ENCODE assay signal across 10 mouse cellular contexts in the genomic region with DNA sequence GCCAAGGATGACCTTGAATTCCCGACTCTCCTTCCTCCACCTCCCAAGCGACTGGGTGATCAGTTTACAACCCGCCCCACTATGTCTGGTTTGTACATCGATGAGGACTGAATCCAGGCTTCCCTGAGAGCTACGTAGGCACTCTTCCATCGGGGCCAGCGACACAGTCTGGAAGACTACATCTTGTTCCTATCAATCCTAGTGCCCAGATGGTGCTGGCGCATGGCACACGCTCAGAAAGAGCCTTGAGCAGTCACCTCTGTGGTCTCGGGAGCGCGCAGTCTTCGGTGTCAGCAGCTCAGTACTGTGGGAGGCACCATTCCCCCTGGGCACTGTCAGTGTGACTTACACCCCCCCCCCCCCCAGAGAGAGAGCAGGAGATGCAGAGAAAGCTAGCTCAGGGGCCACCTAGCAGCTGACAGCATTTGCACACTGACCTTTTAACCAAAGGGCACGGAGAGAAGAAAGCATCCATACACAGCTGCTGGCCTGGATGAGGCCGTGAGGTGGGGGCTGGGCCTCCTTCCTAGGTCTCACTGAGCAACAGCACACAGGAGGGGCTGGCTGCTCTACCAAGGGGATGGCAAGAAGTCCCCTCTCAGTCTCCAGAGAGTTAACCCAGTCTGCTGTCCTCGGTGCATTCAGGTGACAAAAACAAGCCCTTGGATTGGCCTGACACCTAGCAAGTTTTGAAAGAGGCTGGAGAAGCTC. TPM values are rescaled to one million over a fixed set of nuclear protein-coding genes. Genes with fewer than 3 reads are reported as not detected.
DNase-seq lines count a peak whose midpoint lies in the region; ATAC-seq and TF ChIP-seq lines count a peak whose summit lies in the region.
"Had no signal": no experiment of that assay in that cellular context is flagged by ENCODE, and none has a peak within 500 bp of the region (broad histone marks: within the 10 kb centered on the region; RNA-seq: fewer than 3 reads in every experiment).

No protein-coding gene starts in this region.

- no peak for TF ChIP-seq EP300 in liver, postnatal 0 days (IDR thresholded peaks at IDR 0.05; ENCODE audit: low read depth)

- H3K9ac ChIP-seq in limb, embryonic 14.5 days (ENCODE audit: low read depth, low read length, severe bottlenecking) = no peak overlapping the region
- H3K9ac ChIP-seq in liver, postnatal 0 days (replicated peaks) = no peak overlapping the region
- H3K9ac ChIP-seq: liver, embryonic 13.5 days had no signal

- TF ChIP-seq POLR2A in thymus, adult 2 months (IDR thresholded peaks at IDR 0.05; ENCODE audit: control insufficient read depth, extremely low read depth, insufficient read depth, low read length, poor library complexity) = no peak
- TF ChIP-seq POLR2A in limb, embryonic 14.5 days (IDR thresholded peaks at IDR 0.05; ENCODE audit: borderline replicate concordance, extremely low read depth, insufficient read depth, insufficient read length) = no peak

- H3K4me3 ChIP-seq in thymus, adult 2 months (ENCODE audit: control insufficient read depth, insufficient read depth, low read length) = no peak overlapping the region
- H3K4me3 ChIP-seq in limb, embryonic 14.5 days (replicated peaks; ENCODE audit: low read length) = no peak overlapping the region
- H3K4me3 ChIP-seq in liver, postnatal 0 days (ENCODE audit: low read depth, low read length) = no peak overlapping the region
- H3K4me3 ChIP-seq: liver, embryonic 13.5 days had no signal

- DNase-seq in cerebellum, postnatal 10 days = peak; percentile 45 to 59
- no peak for DNase-seq in thymus, adult 2 months
- DNase-seq in thymus, postnatal 4 days = no peak
- DNase-seq in limb, embryonic 14.5 days (ENCODE audit: low spot score) = no peak
- DNase-seq in left cerebral cortex, adult 11 months (ENCODE audit: low spot score) = no peak
- no peak for DNase-seq in adrenal gland, adult 18-20 months (ENCODE audit: low spot score in 2 of 2)
- no peak for DNase-seq in liver, postnatal 0 days
- DNase-seq: kidney, adult 8-10 months; liver, embryonic 13.5 days had no signal

- H3K4me2 ChIP-seq in limb, embryonic 14.5 days (replicated peaks; ENCODE audit: low read depth, low read length, severe bottlenecking) = no peak overlapping the region
- no peak overlapping the region for H3K4me2 ChIP-seq in liver, postnatal 0 days (ENCODE audit: low read depth, low read length)
- H3K4me2 ChIP-seq: liver, embryonic 13.5 days had no signal

- H3K27me3 ChIP-seq in thymus, adult 2 months (ENCODE audit: control insufficient read depth, insufficient read depth, low read length) = no peaks in the 10 kb centered on the region; the same call in 1 of the 2 replicates
- H3K27me3 ChIP-seq in limb, embryonic 14.5 days (ENCODE audit: control insufficient read depth, insufficient read depth, low read length) = no peaks in the 10 kb centered on the region
- H3K27me3 ChIP-seq in liver, postnatal 0 days (ENCODE audit: insufficient read depth, low read length) = no peaks in the 10 kb centered on the region
- H3K27me3 ChIP-seq: liver, embryonic 13.5 days had no signal

- no peaks in the 10 kb centered on the region for H3K9me3 ChIP-seq in limb, embryonic 14.5 days (ENCODE audit: control insufficient read depth, low read length)
- no peaks in the 10 kb centered on the region for H3K9me3 ChIP-seq in liver, postnatal 0 days (ENCODE audit: low read length)
- H3K9me3 ChIP-seq: liver, embryonic 13.5 days had no signal

- H3K4me1 ChIP-seq in thymus, adult 2 months (replicated peaks; ENCODE audit: control insufficient read depth, insufficient read depth, low read length) = peaks cover 81% of the 10 kb centered on the region
- peaks cover 28% of the 10 kb centered on the region for H3K4me1 ChIP-seq in limb, embryonic 14.5 days (ENCODE audit: control insufficient read depth, insufficient read depth, low read length)
- peaks cover 67% of the 10 kb centered on the region for H3K4me1 ChIP-seq in liver, postnatal 0 days (ENCODE audit: insufficient read depth)

- no peak for ATAC-seq in cerebellum, adult (ENCODE audit: insufficient number of reproducible peaks, low FRiP score, low TSS enrichment)
- peak; percentile 41; the same call in 1 of the 2 replicates for ATAC-seq in limb, embryonic 14.5 days (ENCODE audit: low FRiP score, low read depth)
- no peak for ATAC-seq in liver, postnatal 0 days

- 91% methylated on average over 16 of the region's 16 CpGs for WGBS in thymus, adult 2 months
- WGBS in limb, embryonic 14.5 days = 48% methylated on average over 16 of the region's 16 CpGs
- 77% methylated on average over 16 of the region's 16 CpGs for WGBS in liver, postnatal 0 days (ENCODE audit: insufficient replicate concordance)

- no peak for TF ChIP-seq CTCF in thymus, adult 2 months (IDR thresholded peaks at IDR 0.05; ENCODE audit: borderline replicate concordance, control insufficient read depth, extremely low read depth, insufficient read depth, low read length, poor library complexity)
- TF ChIP-seq CTCF in liver, postnatal 0 days (IDR thresholded peaks at IDR 0.05; ENCODE audit: low read depth) = no peak

- H3K27ac ChIP-seq in thymus, adult 2 months (ENCODE audit: control insufficient read depth, insufficient read depth, low read length) = peak overlapping the region; percentile 60; the same call in 1 of the 2 replicates
- H3K27ac ChIP-seq in limb, embryonic 14.5 days (replicated peaks; ENCODE audit: low read depth, low read length) = no peak overlapping the region
- H3K27ac ChIP-seq in liver, postnatal 0 days (ENCODE audit: low read depth) = no peak overlapping the region
- H3K27ac ChIP-seq: liver, embryonic 13.5 days had no signal

- H3K36me3 ChIP-seq in thymus, adult 2 months (ENCODE audit: control insufficient read depth, insufficient read depth, low read length) = no peaks in the 10 kb centered on the region
- no peaks in the 10 kb centered on the region for H3K36me3 ChIP-seq in limb, embryonic 14.5 days (ENCODE audit: control insufficient read depth, insufficient read depth, low read length)
- H3K36me3 ChIP-seq in liver, postnatal 0 days (replicated peaks; ENCODE audit: insufficient read depth, low read length) = no peaks in the 10 kb centered on the region
- H3K36me3 ChIP-seq: liver, embryonic 13.5 days had no signal

RNA-seq across cellular contexts. Expression of a gene that starts 10.3 kb away (rescaled TPM):
- 428 and 476 TPM in 2 replicates for polyA plus RNA-seq in thymus, adult 2 months (2012; rRNA removed)
- 147 and 196 TPM in 2 replicates for polyA plus RNA-seq in limb, embryonic 14.5 days (2012; rRNA removed)
- polyA plus RNA-seq in limb, embryonic 14.5 days (2014; fragmentation: Nextera tagmentation; extraction: Ambion mirVana) = 212 and 247 TPM in 2 replicates
- total RNA-seq in adrenal gland, adult 18-20 months (2021) = 10 to 100 TPM; 43.6 to 52.1 TPM
- 28.5 and 28.8 TPM in 2 replicates for polyA plus RNA-seq in liver, postnatal 0 days (2015; fragmentation: Nextera tagmentation; extraction: Ambion mirVana)

RNA-seq across cellular contexts. Expression of a gene that starts 32.0 kb away (rescaled TPM):
- 41.8 and 51.0 TPM in 2 replicates for polyA plus RNA-seq in thymus, adult 2 months (2012; rRNA removed)
- 12.1 and 16.2 TPM in 2 replicates for polyA plus RNA-seq in limb, embryonic 14.5 days (2012; rRNA removed)
- 9.1 and 10.2 TPM in 2 replicates for polyA plus RNA-seq in limb, embryonic 14.5 days (2014; fragmentation: Nextera tagmentation; extraction: Ambion mirVana)
- total RNA-seq in adrenal gland, adult 18-20 months (2021) = 1 to 10 TPM; 4.9 to 5.8 TPM
- 4.3 and 4.9 TPM in 2 replicates for polyA plus RNA-seq in liver, postnatal 0 days (2015; fragmentation: Nextera tagmentation; extraction: Ambion mirVana)

RNA-seq across cellular contexts. Expression of a gene that starts 51.8 kb away (rescaled TPM):
- polyA plus RNA-seq in thymus, adult 2 months (2012; rRNA removed) = 13.9 and 14.0 TPM in 2 replicates
- polyA plus RNA-seq in limb, embryonic 14.5 days (2012; rRNA removed) = 10.6 and 11.7 TPM in 2 replicates
- polyA plus RNA-seq in limb, embryonic 14.5 days (2014; fragmentation: Nextera tagmentation; extraction: Ambion mirVana) = 5.1 and 6.7 TPM in 2 replicates
- total RNA-seq in adrenal gland, adult 18-20 months (2021) = 1 to 10 TPM; 8.4 to 9.7 TPM
- polyA plus RNA-seq in liver, postnatal 0 days (2015; fragmentation: Nextera tagmentation; extraction: Ambion mirVana) = 4.3 and 4.6 TPM in 2 replicates

Comparison
In these comparisons a context has a peak if more than half of its experiments do, and no peak if none do; other contexts are left out.
1. DNase-seq: peak in cerebellum, postnatal 10 days (2 of 2); none in thymus, adult 2 months (single experiment), thymus, postnatal 4 days (single experiment), limb, embryonic 14.5 days (single experiment), left cerebral cortex, adult 11 months (single experiment), adrenal gland, adult 18-20 months (0 of 2) and liver, postnatal 0 days (single experiment).